Mouse (Mus musculus): ENCODE data around the gene Hivep3. TPM values are rescaled to one million over a fixed set of nuclear protein-coding genes. Genes with fewer than 3 reads are reported as not detected.

Gene Hivep3
- polyA plus RNA-seq, 2 experiments, result 3.8 to 5.1 TPM

DNA sequence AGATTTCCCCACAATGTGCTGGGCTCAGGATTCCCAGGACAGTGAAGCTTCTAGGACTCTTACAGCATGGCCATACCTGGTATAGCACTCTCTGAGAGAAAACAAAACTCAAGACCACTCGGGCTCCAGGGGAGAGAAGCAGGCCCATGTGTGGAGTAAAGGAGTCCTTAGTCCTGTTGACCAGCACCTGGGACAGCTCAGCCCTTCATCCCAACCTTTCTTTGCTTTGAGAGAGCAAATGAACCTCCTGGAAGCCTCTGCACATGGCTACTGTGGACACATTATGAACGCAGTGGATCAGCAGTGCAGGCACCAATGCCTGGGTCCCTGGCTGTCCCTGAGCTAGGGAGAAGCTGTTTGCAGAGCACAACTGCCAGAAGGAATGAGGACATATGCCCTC lies 181.5 kb downstream of the Hivep3 start:
- Histone ChIP-seq H3K27ac (replicated peaks; ENCODE audit: low read depth, low read length) (no peak overlapping the region), H3K27me3 (ENCODE audit: control insufficient read depth, insufficient read depth, low read length) (no peaks in the 10 kb centered on the region), H3K4me2 (replicated peaks; ENCODE audit: low read depth, low read length, severe bottlenecking) (no peak overlapping the region), H3K4me1 (ENCODE audit: control insufficient read depth, insufficient read depth, low read length) (no peaks in the 10 kb centered on the region), H3K9ac (ENCODE audit: low read depth, low read length, severe bottlenecking) (no peak overlapping the region), H3K9me3 (ENCODE audit: control insufficient read depth, low read length) (no peaks in the 10 kb centered on the region), H3K4me3 (replicated peaks; ENCODE audit: low read length) (no peak overlapping the region), H3K36me3 (ENCODE audit: control insufficient read depth, insufficient read depth, low read length) (no peaks in the 10 kb centered on the region)
- 77% methylated on average over 2 of the region's 2 CpGs for WGBS
- DNase-seq (ENCODE audit: low spot score), result no peak
- TF ChIP-seq POLR2A (IDR thresholded peaks at IDR 0.05; ENCODE audit: borderline replicate concordance, extremely low read depth, insufficient read depth, insufficient read length), result no peak
- no peak for ATAC-seq (ENCODE audit: low FRiP score, low read depth)

DNA sequence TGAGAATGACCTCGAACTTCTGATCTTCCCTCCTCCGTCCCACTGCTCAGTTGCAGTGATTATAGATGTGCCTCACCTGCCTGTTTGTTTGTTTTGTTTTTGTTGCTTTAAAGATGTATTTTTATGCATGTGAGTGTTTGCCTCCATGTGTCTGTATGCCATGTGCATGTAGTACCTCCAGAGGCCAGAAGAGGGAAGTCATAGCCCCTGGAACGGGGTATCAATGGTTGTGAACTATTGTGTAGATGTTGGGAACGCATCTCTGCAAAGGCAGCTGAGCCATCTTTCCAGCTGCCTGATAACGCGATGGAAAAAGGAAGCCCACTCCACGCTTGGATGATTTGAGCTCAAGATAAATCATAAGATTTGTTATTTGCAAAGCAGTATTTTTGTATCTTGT lies 183.9 kb downstream of the Hivep3 start:
- no peak overlapping the region for H3K27ac ChIP-seq (replicated peaks; ENCODE audit: low read depth, low read length)
- no peak for ATAC-seq (ENCODE audit: low FRiP score, low read depth)
- H3K27me3 ChIP-seq (ENCODE audit: control insufficient read depth, insufficient read depth, low read length), result no peaks in the 10 kb centered on the region
- H3K9ac ChIP-seq (ENCODE audit: low read depth, low read length, severe bottlenecking), result no peak overlapping the region
- H3K4me1 ChIP-seq (ENCODE audit: control insufficient read depth, insufficient read depth, low read length), result no peaks in the 10 kb centered on the region
- no peaks in the 10 kb centered on the region for H3K36me3 ChIP-seq (ENCODE audit: control insufficient read depth, insufficient read depth, low read length)
- no peak overlapping the region for H3K4me2 ChIP-seq (replicated peaks; ENCODE audit: low read depth, low read length, severe bottlenecking)
- TF ChIP-seq POLR2A (IDR thresholded peaks at IDR 0.05; ENCODE audit: borderline replicate concordance, extremely low read depth, insufficient read depth, insufficient read length), result no peak
- WGBS, result 80% methylated on average over 7 of the region's 7 CpGs
- no peaks in the 10 kb centered on the region for H3K9me3 ChIP-seq (ENCODE audit: control insufficient read depth, low read length)
- no peak for DNase-seq (ENCODE audit: low spot score)
- H3K4me3 ChIP-seq (replicated peaks; ENCODE audit: low read length), result no peak overlapping the region

- Histone ChIP-seq H3K4me2 (replicated peaks; ENCODE audit: low read depth, low read length, severe bottlenecking) (no peak overlapping the region), H3K9me3 (ENCODE audit: control insufficient read depth, low read length) (0 out of 2 replicates have a peak, but pooled peaks cover 3% of the 10 kb centered on the region), H3K27me3 (ENCODE audit: control insufficient read depth, insufficient read depth, low read length) (no peaks in the 10 kb centered on the region), H3K4me1 (ENCODE audit: control insufficient read depth, insufficient read depth, low read length) (no peaks in the 10 kb centered on the region), H3K4me3 (replicated peaks; ENCODE audit: low read length) (no peak overlapping the region), H3K9ac (ENCODE audit: low read depth, low read length, severe bottlenecking) (no peak overlapping the region), H3K36me3 (ENCODE audit: control insufficient read depth, insufficient read depth, low read length) (no peaks in the 10 kb centered on the region), H3K27ac (replicated peaks; ENCODE audit: low read depth, low read length) (no peak overlapping the region)
- 75% methylated on average over 5 of the region's 5 CpGs for WGBS
- TF ChIP-seq POLR2A (IDR thresholded peaks at IDR 0.05; ENCODE audit: borderline replicate concordance, extremely low read depth, insufficient read depth, insufficient read length), result no peak
- ATAC-seq (ENCODE audit: low FRiP score, low read depth), result no peak
- no peak for DNase-seq (ENCODE audit: low spot score)
Measured at GRCm38 (mm10) chr4:119919349-119919748, 185.8 kb downstream of the Hivep3 start.

DNA sequence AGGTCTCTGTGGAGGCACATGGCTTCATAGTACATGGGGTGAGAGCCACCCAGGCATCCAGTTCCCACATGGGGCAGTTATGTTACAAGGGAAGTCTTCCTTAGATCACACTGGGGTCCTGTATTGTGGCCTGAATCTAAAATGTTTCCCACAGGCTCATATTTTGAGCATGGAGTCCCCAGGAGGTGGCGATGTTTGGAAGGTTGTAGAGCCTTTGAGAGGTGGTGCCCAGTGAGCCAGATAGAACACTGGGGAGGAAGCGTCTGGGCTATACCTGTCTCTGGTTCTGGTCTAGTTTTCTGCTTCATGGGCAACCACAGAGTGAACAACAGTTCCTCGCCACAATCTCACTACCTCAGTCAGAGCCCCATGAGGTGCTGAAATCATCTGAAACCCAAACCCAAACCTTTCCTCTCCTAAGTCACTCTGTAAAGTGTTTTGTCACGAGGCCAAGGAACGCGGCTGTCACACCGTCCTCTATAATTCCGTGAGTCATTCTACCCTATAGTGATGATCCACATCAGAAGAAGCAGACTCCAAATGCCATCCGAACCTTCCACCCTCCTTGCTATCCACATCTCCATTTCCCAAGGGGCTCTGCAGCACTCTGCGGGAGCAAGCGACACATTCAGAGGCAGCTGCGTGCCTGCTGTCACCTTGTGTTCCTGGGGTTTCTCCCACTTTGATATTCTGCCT lies 187.6 kb downstream of the Hivep3 start:
- no peak overlapping the region for H3K9ac ChIP-seq (ENCODE audit: low read depth, low read length, severe bottlenecking)
- H3K4me3 ChIP-seq (replicated peaks; ENCODE audit: low read length), result no peak overlapping the region
- 0 out of 2 replicates have a peak, but pooled peaks cover 3% of the 10 kb centered on the region for H3K9me3 ChIP-seq (ENCODE audit: control insufficient read depth, low read length)
- H3K36me3 ChIP-seq (ENCODE audit: control insufficient read depth, insufficient read depth, low read length), result no peaks in the 10 kb centered on the region
- ATAC-seq (ENCODE audit: low FRiP score, low read depth) (no peak), DNase-seq (ENCODE audit: low spot score) (no peak)
- no peak overlapping the region for H3K27ac ChIP-seq (replicated peaks; ENCODE audit: low read depth, low read length)
- no peaks in the 10 kb centered on the region for H3K4me1 ChIP-seq (ENCODE audit: control insufficient read depth, insufficient read depth, low read length)
- no peak overlapping the region for H3K4me2 ChIP-seq (replicated peaks; ENCODE audit: low read depth, low read length, severe bottlenecking)
- no peaks in the 10 kb centered on the region for H3K27me3 ChIP-seq (ENCODE audit: control insufficient read depth, insufficient read depth, low read length)
- no peak for TF ChIP-seq POLR2A (IDR thresholded peaks at IDR 0.05; ENCODE audit: borderline replicate concordance, extremely low read depth, insufficient read depth, insufficient read length)
- WGBS, result 80% methylated on average over 12 of the region's 12 CpGs

- Histone ChIP-seq H3K9me3 (ENCODE audit: control insufficient read depth, low read length) (0 out of 2 replicates have a peak, but pooled peaks cover 3% of the 10 kb centered on the region), H3K27ac (replicated peaks; ENCODE audit: low read depth, low read length) (no peak overlapping the region), H3K36me3 (ENCODE audit: control insufficient read depth, insufficient read depth, low read length) (no peaks in the 10 kb centered on the region), H3K4me1 (ENCODE audit: control insufficient read depth, insufficient read depth, low read length) (no peaks in the 10 kb centered on the region), H3K4me2 (replicated peaks; ENCODE audit: low read depth, low read length, severe bottlenecking) (no peak overlapping the region), H3K4me3 (replicated peaks; ENCODE audit: low read length) (no peak overlapping the region), H3K27me3 (ENCODE audit: control insufficient read depth, insufficient read depth, low read length) (no peaks in the 10 kb centered on the region), H3K9ac (ENCODE audit: low read depth, low read length, severe bottlenecking) (no peak overlapping the region)
- ATAC-seq (ENCODE audit: low FRiP score, low read depth) (peak; percentile 57), DNase-seq (ENCODE audit: low spot score) (no peak)
- no peak for TF ChIP-seq POLR2A (IDR thresholded peaks at IDR 0.05; ENCODE audit: borderline replicate concordance, extremely low read depth, insufficient read depth, insufficient read length)
- 66% methylated on average over 8 of the region's 8 CpGs for WGBS
Measured at GRCm38 (mm10) chr4:119921723-119922266, 188.2 kb downstream of the Hivep3 start.
